Mouse (Mus musculus) T-helper 2 cell (primary cell): ENCODE results near the gene 1700001K19Rik.
"Not testable (repeated sequence)": the region's sequence is repeated elsewhere in the genome, so short reads cannot be mapped to it uniquely, and the experiment has no call there.

Experiments
- in situ Hi-C: fragments of 300-600 bp; cut with MboI, MseI; formaldehyde crosslinking; loops from one replicate; pipeline ENCODE4 v1.15.1; 2025; ENCODE audit warnings: high pct_unique_total_duplicates

Gene 1700001K19Rik

GRCm38 (mm10) chr12:110696975-110697400 is 14.6 kb upstream of the 1700001K19Rik start:
- in situ Hi-C loops: loop anchor here (10.0 kb wide), 1 partner anchor 838 kb away; the partner anchor contains the start of gene Eif5

- in situ Hi-C loops: loop anchor here (10.0 kb wide), 1 partner anchor 838 kb away; the partner anchor contains the start of gene Eif5
Observed at GRCm38 (mm10) chr12:110696173-110696974, 14.0 kb upstream of the 1700001K19Rik start.

GRCm38 (mm10) chr12:110695676-110696171 is 13.3 kb upstream of the 1700001K19Rik start:
- in situ Hi-C loops: loop anchor here (10.0 kb wide), 1 partner anchor 839 kb away; the partner anchor contains the start of gene Eif5

GRCm38 (mm10) chr12:110693378-110693777 is 11.0 kb upstream of the 1700001K19Rik start:
- in situ Hi-C loops: loop anchor here (10.0 kb wide), 1 partner anchor 841 kb away; the partner anchor contains the start of gene Eif5

GRCm38 (mm10) chr12:110689919-110690643 is 7.7 kb upstream of the 1700001K19Rik start:
- in situ Hi-C loops: loop anchor here (10.0 kb wide), 1 partner anchor 845 kb away; the partner anchor contains the start of gene Eif5

- in situ Hi-C loops: not testable (repeated sequence)
Observed at GRCm38 (mm10) chr12:110688921-110689320, 6.5 kb upstream of the 1700001K19Rik start.

GRCm38 (mm10) chr12:110687894-110688734 is 5.7 kb upstream of the 1700001K19Rik start:
- in situ Hi-C loops: no loop called here

GRCm38 (mm10) chr12:110683580-110683979 is 1.2 kb upstream of the 1700001K19Rik start:
- in situ Hi-C loops: no loop called here

- in situ Hi-C loops: no loop called here
Observed at GRCm38 (mm10) chr12:110681878-110682277, 541 bp downstream of the 1700001K19Rik start.

- in situ Hi-C loops: no loop called here
Observed at GRCm38 (mm10) chr12:110681191-110681590, 1.2 kb downstream of the 1700001K19Rik start.

GRCm38 (mm10) chr12:110674243-110674642 is 8.2 kb downstream of the 1700001K19Rik start:
- in situ Hi-C loops: no loop called here

GRCm38 (mm10) chr12:110667466-110668077 is 14.8 kb downstream of the 1700001K19Rik start:
- in situ Hi-C loops: no loop called here

GRCm38 (mm10) chr12:110661746-110662145 is 20.7 kb downstream of the 1700001K19Rik start:
- in situ Hi-C loops: no loop called here

GRCm38 (mm10) chr12:110651464-110651863 is 31.0 kb downstream of the 1700001K19Rik start:
- in situ Hi-C loops: no loop called here

- in situ Hi-C loops: no loop called here
Observed at GRCm38 (mm10) chr12:110650241-110650641, 32.2 kb downstream of the 1700001K19Rik start.

- in situ Hi-C loops: no loop called here
Observed at GRCm38 (mm10) chr12:110637507-110638114, 44.8 kb downstream of the 1700001K19Rik start.

GRCm38 (mm10) chr12:110636293-110636692 is 46.1 kb downstream of the 1700001K19Rik start:
- in situ Hi-C loops: no loop called here

- in situ Hi-C loops: no loop called here
Observed at GRCm38 (mm10) chr12:110630056-110630455, 52.4 kb downstream of the 1700001K19Rik start.
